Mouse (Mus musculus): ENCODE measurements around the gene Rgs9bp. TPM values are rescaled to one million over a fixed set of nuclear protein-coding genes. Genes with fewer than 3 reads are reported as not detected.

The Rgs9bp gene
- total RNA-seq (2023) = under 1 TPM in 1 of 2 experiments, not detected in 1; 0.09 TPM

DNA sequence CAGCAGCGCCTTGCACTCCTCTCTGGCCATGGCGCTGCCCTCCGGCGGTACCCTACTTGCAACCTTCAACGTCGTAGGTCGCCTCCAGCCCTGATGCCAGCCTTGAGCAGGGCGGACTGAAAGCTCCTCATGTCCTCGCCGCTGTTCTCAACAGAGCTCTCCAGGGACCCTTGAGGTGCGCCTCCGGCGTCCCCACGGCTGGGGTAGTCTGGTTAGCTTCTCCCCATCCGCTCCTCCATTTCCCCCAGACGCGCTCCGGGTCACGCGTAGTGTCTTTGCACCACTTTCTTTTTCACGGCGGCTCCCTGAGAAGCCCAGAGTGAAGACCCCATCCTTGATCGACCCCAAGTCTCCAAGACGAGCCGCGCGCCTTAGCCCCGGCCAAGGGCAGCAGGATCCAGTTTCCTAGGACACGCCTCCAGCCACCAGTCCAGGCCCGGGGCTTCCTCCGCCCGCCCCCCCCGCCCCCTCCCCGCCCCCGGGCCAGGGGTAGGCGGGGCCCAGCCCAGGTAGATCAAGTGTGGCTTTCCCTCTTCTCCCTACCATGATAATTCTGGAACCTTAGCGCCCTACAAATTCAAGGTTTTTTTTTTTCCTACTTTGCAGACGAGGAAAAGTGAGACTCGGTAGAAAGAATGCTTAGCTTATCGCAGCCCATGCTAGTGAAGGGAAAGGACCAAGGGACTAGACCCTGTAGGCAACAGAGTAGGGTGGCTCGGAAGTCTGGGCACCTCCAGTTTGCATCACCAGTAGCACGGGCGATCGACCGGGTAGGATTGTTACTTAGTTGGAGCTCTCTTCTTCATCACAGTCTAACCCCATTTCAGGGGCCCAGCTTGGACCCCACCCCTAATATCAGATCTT is at the start of gene Rgs9bp:
Rgs9bp (minus strand) TSS at position 392 of the 864 bp plus-strand sequence.

DNA sequence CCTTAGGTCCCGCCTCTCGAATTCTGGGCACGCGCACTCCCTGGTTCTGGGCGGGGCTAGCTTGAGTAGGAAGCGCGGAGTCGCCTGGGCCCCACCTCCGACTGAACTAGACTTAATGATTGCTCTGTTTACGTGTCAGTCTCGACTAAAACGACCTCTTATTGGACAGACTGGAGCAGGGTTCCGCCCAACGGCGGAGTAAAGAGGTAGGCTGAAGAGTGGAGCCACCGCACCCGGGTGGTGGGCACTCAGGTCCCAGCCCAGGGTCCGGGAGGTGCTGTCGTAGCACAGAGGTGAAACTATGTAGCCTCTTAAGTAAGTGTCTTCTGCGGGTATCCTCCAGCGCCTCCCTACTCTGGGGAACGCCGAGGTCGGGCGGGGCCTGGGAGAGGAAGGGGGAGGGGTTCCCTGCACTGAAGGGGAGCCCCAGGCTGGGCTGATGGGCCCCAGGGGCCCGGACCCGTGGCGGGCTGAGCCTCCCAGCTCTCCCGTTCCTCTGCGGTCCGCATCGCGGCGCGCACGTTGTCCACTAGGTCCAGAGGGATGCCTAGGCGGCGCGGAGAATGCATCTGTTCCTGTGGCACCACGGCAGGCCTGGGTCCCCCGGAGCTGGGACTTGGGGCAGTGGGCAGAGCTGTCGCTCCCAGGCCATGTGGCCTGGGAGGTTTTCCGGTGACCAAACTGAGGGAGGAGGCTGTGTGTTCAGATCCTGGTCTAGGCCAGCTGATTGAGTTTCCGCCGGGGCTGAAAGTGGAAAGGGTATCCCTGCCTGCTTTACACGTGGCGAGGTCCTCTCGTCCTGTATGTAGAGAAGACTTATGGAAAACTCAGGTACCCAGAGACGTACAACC is 898 bp upstream of the Rgs9bp start, which contains the start of gene Ankrd27:
Ankrd27 (plus strand) TSS at position 190 of the 851 bp plus-strand sequence.

GRCm38 (mm10) chr7:35556205-35556603 is 29.2 kb downstream of the Rgs9bp start, which contains the start of gene Nudt19:
Gene Nudt19, minus strand, starts transcription at chr7:35556304.

DNA sequence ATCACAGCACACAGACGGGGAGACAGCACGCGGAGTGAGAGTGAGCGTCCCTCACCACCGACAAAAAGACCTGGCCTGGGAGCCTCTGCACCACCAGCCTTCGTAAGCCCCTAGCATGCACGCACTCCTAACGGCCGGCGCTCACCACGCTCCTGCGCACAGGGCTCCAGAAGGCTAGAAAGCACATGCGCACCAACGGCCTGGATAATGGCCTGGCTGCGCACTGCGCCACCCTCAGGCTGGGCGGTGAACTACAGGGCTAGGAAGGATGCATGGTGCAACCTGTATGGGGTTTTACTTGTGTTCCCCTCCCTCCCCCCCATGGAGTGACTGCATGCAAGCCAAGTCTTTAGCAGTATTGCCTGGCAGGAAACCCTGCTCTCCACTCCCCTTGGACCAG is 47.8 kb downstream of the Rgs9bp start, which contains the start of gene Tdrd12:
Tdrd12 (minus strand) TSS at position 184 of the 400 bp plus-strand sequence.

Other genes starting within 250 kb of the Rgs9bp start
- gene Faap24, start 188.7 kb downstream of the Rgs9bp start, total RNA-seq (2023) = 10 to 100 TPM; 11.6 to 15.0 TPM
- gene Cep89, start 188.5 kb downstream of the Rgs9bp start, total RNA-seq (2023) = 10 to 100 TPM; 39.2 to 47.8 TPM
- gene Slc7a9, start 136.8 kb downstream of the Rgs9bp start, total RNA-seq (2023) = not detected
- not detected for gene Tdrd12, start 47.8 kb downstream of the Rgs9bp start, total RNA-seq (2023)
- 10 to 100 TPM; 26.4 to 32.5 TPM for gene Nudt19, start 29.3 kb downstream of the Rgs9bp start, total RNA-seq (2023)
- gene Ankrd27, start 662 bp upstream of the Rgs9bp start, total RNA-seq (2023) = 10 to 100 TPM; 43.7 to 51.3 TPM
- gene Pdcd5, start 61.9 kb upstream of the Rgs9bp start, total RNA-seq (2023) = 10 to 100 TPM; 49.4 to 53.5 TPM
- gene Dpy19l3, start 168.9 kb upstream of the Rgs9bp start, total RNA-seq (2023) = 10 to 100 TPM; 50.6 to 56.5 TPM
- 10 to 100 TPM; 72.7 to 72.8 TPM for gene Zfp507, start 217.4 kb upstream of the Rgs9bp start, total RNA-seq (2023)